Mouse (Mus musculus): ENCODE results near the gene Nacc1. TPM values are rescaled to one million over a fixed set of nuclear protein-coding genes. Genes with fewer than 3 reads are reported as not detected.
A peak's percentile ranks its signal among the peaks of the same experiment; 100 is the strongest.

The Nacc1 gene
- total and polyA plus RNA-seq, 2 experiments = 5.3 to 32.6 TPM

GRCm38 (mm10) chr8:84704356-84704755, 16.7 kb upstream of the Nacc1 start:
- Histone ChIP-seq H3K4me1 (ENCODE audit: control insufficient read depth, insufficient read depth, low read length) (peaks cover 17% of the 10 kb centered on the region; the same call in 1 of the 2 replicates), H3K27ac (replicated peaks; ENCODE audit: insufficient read depth, low read depth, low read length) (no peak overlapping the region), H3K27me3 (ENCODE audit: control insufficient read depth, insufficient read depth, low read length) (no peaks in the 10 kb centered on the region), H3K4me3 (ENCODE audit: insufficient read depth, low read depth, low read length) (no peak overlapping the region), H3K36me3 (ENCODE audit: control insufficient read depth, insufficient read depth, low read length) (no peaks in the 10 kb centered on the region), H3K9ac (ENCODE audit: low read depth, low read length) (no peak overlapping the region), H3K79me2 (ENCODE audit: control insufficient read depth, insufficient read depth, low read length) (peaks cover 3% of the 10 kb centered on the region; the same call in 1 of the 2 replicates)
- no peak for DNase-seq (ENCODE audit: extremely low read depth, low read depth, low spot score)
- 22% methylated on average over 16 of the region's 16 CpGs for WGBS
- TF ChIP-seq CTCF (IDR thresholded peaks at IDR 0.05; ENCODE audit: low read depth, low read length) = peak; percentile 81
- no peak for TF ChIP-seq POLR2A (IDR thresholded peaks at IDR 0.05; ENCODE audit: extremely low read depth, insufficient read depth, low read length)

- Histone ChIP-seq H3K4me3 (ENCODE audit: insufficient read depth, low read depth, low read length) (no peak overlapping the region), H3K79me2 (ENCODE audit: control insufficient read depth, insufficient read depth, low read length) (peaks cover 3% of the 10 kb centered on the region; the same call in 1 of the 2 replicates), H3K9ac (ENCODE audit: low read depth, low read length) (0 out of 2 replicates have a peak overlapping the region, but pooled peaks have one; percentile 14), H3K4me1 (ENCODE audit: control insufficient read depth, insufficient read depth, low read length) (peaks cover 15% of the 10 kb centered on the region; the same call in 1 of the 2 replicates), H3K36me3 (ENCODE audit: control insufficient read depth, insufficient read depth, low read length) (no peaks in the 10 kb centered on the region), H3K27me3 (ENCODE audit: control insufficient read depth, insufficient read depth, low read length) (no peaks in the 10 kb centered on the region), H3K27ac (replicated peaks; ENCODE audit: insufficient read depth, low read depth, low read length) (no peak overlapping the region)
- WGBS = 55% methylated on average over 38 of the region's 38 CpGs
- TF ChIP-seq CTCF (IDR thresholded peaks at IDR 0.05; ENCODE audit: low read depth, low read length) (no peak), POLR2A (IDR thresholded peaks at IDR 0.05; ENCODE audit: extremely low read depth, insufficient read depth, low read length) (no peak)
- no peak for DNase-seq (ENCODE audit: extremely low read depth, low read depth, low spot score)
These were observed 16.0 kb upstream of the Nacc1 start for GRCm38 (mm10) chr8:84703466-84704249.

- H3K79me2 ChIP-seq (ENCODE audit: control insufficient read depth, insufficient read depth, low read length) = peaks cover 3% of the 10 kb centered on the region; the same call in 1 of the 2 replicates
- H3K9ac ChIP-seq (ENCODE audit: low read depth, low read length) = no peak overlapping the region
- H3K36me3 ChIP-seq (ENCODE audit: control insufficient read depth, insufficient read depth, low read length) = no peaks in the 10 kb centered on the region
- H3K4me3 ChIP-seq (ENCODE audit: insufficient read depth, low read depth, low read length) = no peak overlapping the region
- TF ChIP-seq CTCF (IDR thresholded peaks at IDR 0.05; ENCODE audit: low read depth, low read length) = no peak
- TF ChIP-seq POLR2A (IDR thresholded peaks at IDR 0.05; ENCODE audit: extremely low read depth, insufficient read depth, low read length) = no peak
- 87% methylated on average over 6 of the region's 6 CpGs for WGBS
- peaks cover 17% of the 10 kb centered on the region for H3K4me1 ChIP-seq (ENCODE audit: control insufficient read depth, insufficient read depth, low read length)
- no peaks in the 10 kb centered on the region for H3K27me3 ChIP-seq (ENCODE audit: control insufficient read depth, insufficient read depth, low read length)
- H3K27ac ChIP-seq (replicated peaks; ENCODE audit: insufficient read depth, low read depth, low read length) = no peak overlapping the region
- no peak for DNase-seq (ENCODE audit: extremely low read depth, low read depth, low spot score)
These were observed 15.4 kb upstream of the Nacc1 start for GRCm38 (mm10) chr8:84702963-84703465.

GRCm38 (mm10) chr8:84702561-84702960, 14.9 kb upstream of the Nacc1 start:
- no peak for TF ChIP-seq POLR2A (IDR thresholded peaks at IDR 0.05; ENCODE audit: extremely low read depth, insufficient read depth, low read length)
- no peak for TF ChIP-seq CTCF (IDR thresholded peaks at IDR 0.05; ENCODE audit: low read depth, low read length)
- Histone ChIP-seq H3K79me2 (ENCODE audit: control insufficient read depth, insufficient read depth, low read length) (peaks cover 3% of the 10 kb centered on the region; the same call in 1 of the 2 replicates), H3K4me1 (ENCODE audit: control insufficient read depth, insufficient read depth, low read length) (peaks cover 15% of the 10 kb centered on the region), H3K27me3 (ENCODE audit: control insufficient read depth, insufficient read depth, low read length) (no peaks in the 10 kb centered on the region), H3K4me3 (ENCODE audit: insufficient read depth, low read depth, low read length) (no peak overlapping the region), H3K36me3 (ENCODE audit: control insufficient read depth, insufficient read depth, low read length) (peaks cover under 1% of the 10 kb centered on the region; the same call in 1 of the 2 replicates), H3K27ac (replicated peaks; ENCODE audit: insufficient read depth, low read depth, low read length) (no peak overlapping the region), H3K9ac (ENCODE audit: low read depth, low read length) (no peak overlapping the region)
- 86% methylated on average over 9 of the region's 9 CpGs for WGBS
- DNase-seq (ENCODE audit: extremely low read depth, low read depth, low spot score) = no peak

- peaks cover 15% of the 10 kb centered on the region for H3K4me1 ChIP-seq (ENCODE audit: control insufficient read depth, insufficient read depth, low read length)
- DNase-seq (ENCODE audit: extremely low read depth, low read depth, low spot score) = no peak
- TF ChIP-seq CTCF (IDR thresholded peaks at IDR 0.05; ENCODE audit: low read depth, low read length) (no peak), POLR2A (IDR thresholded peaks at IDR 0.05; ENCODE audit: extremely low read depth, insufficient read depth, low read length) (no peak)
These were observed 13.6 kb upstream of the Nacc1 start, which contains the start of gene Lyl1 for GRCm38 (mm10) chr8:84700941-84701911. TSS of gene Lyl1 (plus strand) at chr8:84701457.

More at GRCm38 (mm10) chr8:84700941-84701911, 13.6 kb upstream of the Nacc1 start, which contains the start of gene Lyl1:
- Histone ChIP-seq H3K36me3 (ENCODE audit: control insufficient read depth, insufficient read depth, low read length) (peaks cover 3% of the 10 kb centered on the region), H3K9ac (ENCODE audit: low read depth, low read length) (peak within 1 kb of the TSS; percentile 46), H3K27ac (replicated peaks; ENCODE audit: insufficient read depth, low read depth, low read length) (peak within 1 kb of the TSS; percentile 33), H3K4me3 (ENCODE audit: insufficient read depth, low read depth, low read length) (peak within 1 kb of the TSS; percentile 59), H3K79me2 (ENCODE audit: control insufficient read depth, insufficient read depth, low read length) (peaks cover 3% of the 10 kb centered on the region; the same call in 1 of the 2 replicates), H3K27me3 (ENCODE audit: control insufficient read depth, insufficient read depth, low read length) (no peaks in the 10 kb centered on the region)
- WGBS = 47% methylated on average over 34 of the region's 34 CpGs

Measured in liver, adult 2 months (tissue).